Mouse (Mus musculus) A20 (cell line): Measurements from ENCODE around the gene Ninl.
"Not testable (repeated sequence)": the region's sequence is repeated elsewhere in the genome, so short reads cannot be mapped to it uniquely, and the experiment has no call there.

ENCODE experiments used
- DNase-seq: peaks from one replicate; pipeline ENCODE4 v3.0.0-alpha.2; 2011; ENCODE audit warnings: low read depth, low spot score

The Ninl gene

GRCm38 (mm10) chr2:150950056-150950455, 89.1 kb downstream of the Ninl start:
- no peak for DNase-seq

DNA sequence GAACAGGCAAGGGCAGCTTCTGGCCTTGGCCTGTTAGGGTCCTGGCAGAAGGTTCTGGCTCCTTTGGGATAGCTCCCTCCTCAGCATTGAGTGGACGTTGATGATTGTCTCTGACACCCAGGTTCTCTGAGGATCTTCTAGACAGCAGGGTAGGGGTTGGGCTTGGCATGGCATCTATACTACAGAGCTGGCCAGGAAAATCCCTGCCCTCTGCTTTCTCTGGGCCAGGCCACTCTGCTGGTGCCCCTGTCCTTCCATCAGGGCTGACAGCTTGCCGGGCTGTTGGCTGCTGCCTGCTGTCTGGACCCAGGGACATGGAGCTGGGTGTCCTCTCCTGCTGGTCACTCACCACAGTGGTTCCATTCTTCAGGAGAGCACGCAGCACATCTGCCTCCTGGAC, 89.5 kb downstream of the Ninl start:
- no peak for DNase-seq

DNA sequence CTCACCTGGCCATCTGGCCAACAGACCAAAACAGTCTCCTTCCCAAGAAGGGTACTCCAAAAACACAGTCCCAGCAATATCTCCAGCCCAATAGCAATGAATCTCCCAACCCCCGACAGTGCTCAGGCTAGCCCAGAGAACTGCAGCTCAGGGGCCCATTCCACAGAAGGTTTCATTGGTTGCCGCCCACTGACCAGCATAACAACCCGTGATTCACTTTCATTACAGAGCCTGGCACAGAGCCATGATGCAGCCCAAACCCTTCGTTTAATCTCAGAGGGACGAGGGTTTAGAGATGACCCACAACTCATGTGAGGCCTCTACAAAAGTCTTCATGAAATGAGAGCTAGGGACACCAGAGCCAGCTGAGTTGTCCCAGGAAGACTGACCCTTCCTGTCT, 90.4 kb downstream of the Ninl start:
- DNase-seq: no peak

DNA sequence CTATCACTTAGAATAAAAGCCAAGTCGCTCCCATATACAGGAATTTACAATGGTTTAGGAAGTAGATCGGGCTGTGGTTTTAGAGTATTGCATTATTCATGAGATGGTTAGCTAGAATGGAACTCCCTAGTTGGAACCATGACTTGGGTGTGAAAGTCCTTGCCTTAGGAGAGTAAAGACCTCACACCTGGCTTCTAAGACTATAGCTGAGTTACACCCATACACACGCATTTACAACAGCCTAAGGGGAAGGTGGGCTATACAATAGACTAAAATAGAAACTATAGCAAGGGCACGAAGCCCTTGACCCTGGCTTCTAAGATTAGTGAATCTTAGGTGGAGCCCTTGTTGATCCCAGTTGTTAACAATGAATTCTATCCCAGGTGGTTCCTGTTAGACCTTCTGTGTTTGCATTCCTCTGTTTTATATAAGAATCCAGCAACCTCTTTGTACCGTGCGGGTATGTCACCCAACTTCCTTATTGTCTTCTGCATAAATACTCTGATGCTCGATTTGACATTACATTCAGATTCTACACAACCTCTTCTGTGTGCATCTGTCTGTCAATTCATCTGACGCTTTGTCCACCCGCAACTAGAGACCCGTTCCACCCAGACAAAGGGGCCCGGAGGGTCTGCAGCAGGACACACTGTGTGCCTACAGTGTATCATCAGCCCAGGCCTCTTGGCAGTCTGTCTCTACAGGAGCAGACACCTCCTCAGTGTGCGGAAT, 91.1 kb downstream of the Ninl start:
- DNase-seq: not testable (repeated sequence)

DNA sequence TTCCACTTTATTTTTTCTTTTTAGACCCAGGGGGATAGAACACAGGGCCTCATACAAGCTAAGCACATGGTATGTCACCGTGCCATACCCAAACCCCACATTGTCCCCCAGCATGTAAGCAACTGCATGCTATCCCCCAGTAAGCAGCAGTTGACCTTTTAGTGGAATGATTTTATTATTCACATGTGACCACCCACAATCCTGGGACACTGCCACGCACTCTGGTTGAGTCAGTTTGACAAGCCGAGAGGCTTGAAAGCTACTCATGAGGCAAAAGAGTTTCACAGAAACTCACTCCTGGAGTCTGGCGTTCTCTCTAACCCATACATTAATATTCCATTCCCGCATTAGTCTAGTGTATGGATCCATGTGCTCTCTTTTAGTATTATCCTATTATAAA, 91.8 kb downstream of the Ninl start:
- not testable (repeated sequence) for DNase-seq

DNA sequence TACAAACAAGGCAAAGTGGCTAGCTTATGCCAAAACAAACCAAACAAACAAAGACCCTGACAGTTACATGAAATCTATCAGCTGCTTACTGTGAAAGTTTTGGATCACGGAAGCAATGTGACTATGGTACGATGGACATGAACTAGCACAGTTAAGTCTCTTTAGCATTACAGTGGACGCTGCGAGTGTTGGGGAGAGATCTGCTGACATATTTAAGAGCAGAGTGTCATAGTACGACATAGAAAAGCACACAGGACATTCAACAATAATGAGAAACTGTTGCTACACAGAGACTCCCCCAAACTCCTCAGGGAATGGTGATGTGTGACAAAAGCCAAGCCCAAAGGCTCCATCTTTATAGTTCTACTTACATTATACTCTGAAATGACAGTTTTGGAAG, 95.2 kb downstream of the Ninl start:
- no peak for DNase-seq

- DNase-seq: no peak
Measured at GRCm38 (mm10) chr2:150934659-150935058, 104.5 kb downstream of the Ninl start.

DNA sequence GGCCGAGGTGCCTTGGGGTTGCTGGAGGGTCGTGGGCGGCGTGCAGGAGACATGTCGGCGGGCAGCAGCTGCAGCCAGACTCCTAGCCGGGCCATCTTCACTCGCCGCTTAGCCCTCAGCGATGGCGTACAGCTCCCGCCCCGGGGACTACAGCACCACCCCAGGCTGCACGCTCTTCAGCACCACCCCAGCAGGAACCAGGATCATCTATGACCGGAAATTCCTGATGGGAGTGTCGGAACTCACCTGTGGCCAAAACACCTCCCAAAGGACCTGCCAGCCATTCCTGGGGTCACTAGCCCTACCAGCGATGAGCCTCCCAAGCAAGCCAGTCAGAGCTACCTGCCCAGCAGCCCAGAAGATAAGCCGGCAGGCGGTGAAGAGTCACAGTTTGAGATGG, 105.7 kb downstream of the Ninl start:
- DNase-seq: no peak

- no peak for DNase-seq
Measured at GRCm38 (mm10) chr2:150930806-150931205, 108.4 kb downstream of the Ninl start.

DNA sequence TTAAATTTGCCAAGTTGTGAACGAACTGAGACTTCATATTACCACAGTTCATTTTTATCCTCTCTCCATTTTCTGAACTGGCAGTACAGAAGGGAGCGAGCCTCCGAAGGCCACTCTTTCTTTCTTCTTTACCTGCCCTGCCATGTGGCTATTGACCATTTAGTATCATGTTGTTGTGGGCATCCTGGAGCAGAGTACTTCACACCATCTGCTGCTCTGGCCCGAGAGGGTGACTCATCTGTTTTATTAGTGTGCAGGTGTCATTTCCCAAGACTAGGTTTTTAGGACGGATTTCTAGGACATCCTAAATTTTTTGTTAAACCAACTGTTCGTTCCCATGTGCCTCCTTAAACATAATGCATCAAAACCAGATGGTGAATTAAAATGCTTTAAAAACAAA, 110.0 kb downstream of the Ninl start:
- no peak for DNase-seq

DNA sequence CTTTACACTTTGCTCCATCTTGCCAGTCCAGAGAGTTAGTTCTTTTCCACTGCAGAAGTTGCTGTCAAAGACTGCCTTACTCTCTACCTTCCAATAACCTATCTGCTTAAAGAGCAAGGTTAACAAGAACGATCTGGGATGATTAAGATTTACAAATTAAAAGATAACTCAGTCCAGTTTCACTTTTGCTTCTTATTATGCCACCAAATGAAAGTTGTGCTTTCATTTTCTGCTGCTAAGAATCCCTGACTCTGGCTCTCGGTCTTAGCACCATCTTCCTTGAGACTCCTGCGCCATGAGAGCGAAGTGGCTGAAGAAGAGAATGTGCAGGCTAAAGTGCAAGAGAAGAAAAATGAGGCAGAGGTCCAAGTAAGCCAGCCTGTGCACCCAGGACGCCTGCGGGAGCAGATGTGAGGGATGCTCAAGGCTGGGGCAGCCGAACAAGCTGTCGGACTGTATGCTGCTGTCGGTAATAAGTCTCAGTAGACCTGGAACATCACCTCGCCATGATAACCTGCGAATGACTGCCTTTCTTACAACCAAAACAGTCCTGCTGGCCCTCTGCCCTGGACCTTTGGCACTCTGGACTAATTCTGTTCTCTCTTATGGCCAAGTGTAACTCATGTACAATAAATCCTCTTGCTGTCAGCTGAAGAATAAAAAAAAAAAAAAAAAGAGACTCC, 112.0 kb downstream of the Ninl start:
- no peak for DNase-seq

- DNase-seq: no peak
Measured at GRCm38 (mm10) chr2:150923505-150923904, 115.7 kb downstream of the Ninl start.

DNA sequence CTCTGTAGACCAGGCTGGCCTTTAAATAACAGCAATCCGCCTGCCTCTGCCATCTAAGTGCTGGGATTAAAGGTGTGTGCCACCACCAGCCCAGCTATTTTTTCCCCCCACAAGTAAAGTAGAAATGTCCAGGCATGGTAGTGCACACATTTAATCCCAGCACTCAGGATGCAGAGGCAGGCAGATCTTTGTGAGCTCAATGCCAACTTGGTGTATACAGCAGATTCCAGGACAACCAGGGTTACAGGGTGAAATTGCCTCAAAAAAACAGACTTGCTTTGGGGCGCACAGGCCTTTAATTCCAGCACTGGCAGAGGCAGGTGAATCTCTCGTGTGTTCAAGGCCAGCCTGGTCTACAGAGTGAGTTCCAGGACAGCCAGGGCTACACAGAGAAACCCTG, 116.2 kb downstream of the Ninl start:
- DNase-seq: no peak

DNA sequence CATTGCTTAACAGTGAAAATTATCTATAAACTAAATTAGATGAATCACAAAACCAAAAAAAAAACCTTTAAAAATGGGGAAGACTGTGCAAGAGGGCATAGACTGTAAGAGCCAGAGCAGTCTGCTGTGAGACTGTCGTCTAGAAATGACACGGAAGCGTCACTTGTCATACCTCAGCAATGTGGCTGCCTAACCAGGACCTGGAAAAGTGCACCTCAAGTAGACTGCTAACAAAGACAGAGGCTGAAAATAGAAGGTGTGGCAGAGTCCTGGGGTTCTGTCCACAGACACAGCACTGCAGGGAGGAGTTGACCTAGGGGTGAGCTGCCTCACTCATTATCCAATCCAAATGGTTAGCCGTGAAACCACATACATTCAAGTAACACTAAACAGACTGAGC, 117.0 kb downstream of the Ninl start:
- no peak for DNase-seq

GRCm38 (mm10) chr2:150921697-150922096, 117.5 kb downstream of the Ninl start:
- DNase-seq: no peak

GRCm38 (mm10) chr2:150920543-150920942, 118.6 kb downstream of the Ninl start:
- DNase-seq: no peak

- DNase-seq: no peak
Measured at GRCm38 (mm10) chr2:150918720-150919119, 120.5 kb downstream of the Ninl start.

DNA sequence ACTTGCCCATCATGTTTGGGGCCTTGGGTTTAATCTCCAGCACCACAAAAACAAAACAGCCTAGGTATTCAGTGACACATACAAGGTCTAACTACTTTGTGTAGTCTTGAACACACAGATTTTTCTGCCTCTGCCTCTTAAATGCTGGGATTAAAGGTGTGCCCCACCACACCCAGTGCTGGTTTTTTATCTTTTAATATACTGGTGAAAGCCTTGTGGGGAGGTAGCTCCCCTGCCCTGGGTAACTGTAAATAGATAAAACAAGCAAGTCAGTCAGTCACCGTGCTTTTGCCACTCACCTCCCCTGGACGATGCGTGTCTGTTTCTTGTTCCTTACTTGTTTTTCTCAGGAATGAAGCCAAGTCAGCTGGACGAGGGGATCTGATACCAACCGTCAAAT, 123.4 kb downstream of the Ninl start:
- DNase-seq: no peak

GRCm38 (mm10) chr2:150914781-150915515, 124.2 kb downstream of the Ninl start:
- peak; percentile 58 for DNase-seq

GRCm38 (mm10) chr2:150910295-150910881, 128.8 kb downstream of the Ninl start:
- DNase-seq: no peak

DNA sequence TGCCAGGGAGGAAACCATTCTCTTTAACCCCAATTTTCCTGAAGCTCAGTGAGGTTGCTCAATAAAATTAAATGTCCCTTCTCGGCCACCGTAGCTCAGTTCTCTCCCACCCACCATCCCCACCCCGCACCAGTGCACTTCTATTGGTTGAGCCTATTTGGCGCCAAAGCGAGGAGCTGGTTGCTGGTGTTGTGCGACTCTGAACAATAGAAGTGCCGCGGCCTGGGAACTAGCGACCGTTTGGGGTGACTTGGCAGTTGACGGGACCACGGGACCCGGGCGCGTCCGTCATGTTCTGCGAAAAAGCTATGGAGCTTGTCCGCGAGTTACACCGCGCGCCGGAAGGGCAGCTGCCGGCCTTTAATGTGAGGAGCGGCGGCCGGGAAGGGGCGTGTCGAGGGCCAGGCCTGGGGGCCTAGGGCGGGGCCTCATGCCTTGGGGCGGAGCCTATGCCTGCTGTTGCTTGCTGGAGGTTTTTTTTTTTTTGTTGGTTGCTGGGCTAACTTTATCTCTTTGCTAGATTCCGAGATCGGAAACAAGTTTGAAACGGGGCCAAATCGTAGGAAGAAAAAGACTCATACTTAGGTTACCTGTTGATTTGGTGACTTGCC, 129.6 kb downstream of the Ninl start:
- DNase-seq: peak; percentile 99

DNA sequence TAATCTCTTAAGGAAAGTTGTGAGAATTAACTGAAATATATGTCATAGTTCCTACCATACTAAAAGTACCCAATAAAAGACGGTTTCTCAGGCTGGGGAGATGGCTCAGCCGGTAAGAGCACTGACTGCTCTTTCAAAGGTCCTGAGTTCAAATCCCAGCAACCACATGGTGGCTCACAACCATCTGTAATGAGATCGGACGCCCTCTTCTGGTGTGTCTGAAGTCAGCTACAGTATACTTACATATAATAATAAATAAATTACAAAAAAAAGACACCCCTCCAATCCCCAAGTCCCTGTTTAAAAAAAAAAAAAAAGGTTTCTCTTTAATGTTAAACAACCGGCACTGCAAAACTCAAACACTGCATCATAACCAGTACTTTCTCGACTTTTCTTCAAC, 130.3 kb downstream of the Ninl start:
- DNase-seq: not testable (repeated sequence)
